Mouse (Mus musculus): ENCODE data around the gene Gng12.

Gng12 gene

DNA sequence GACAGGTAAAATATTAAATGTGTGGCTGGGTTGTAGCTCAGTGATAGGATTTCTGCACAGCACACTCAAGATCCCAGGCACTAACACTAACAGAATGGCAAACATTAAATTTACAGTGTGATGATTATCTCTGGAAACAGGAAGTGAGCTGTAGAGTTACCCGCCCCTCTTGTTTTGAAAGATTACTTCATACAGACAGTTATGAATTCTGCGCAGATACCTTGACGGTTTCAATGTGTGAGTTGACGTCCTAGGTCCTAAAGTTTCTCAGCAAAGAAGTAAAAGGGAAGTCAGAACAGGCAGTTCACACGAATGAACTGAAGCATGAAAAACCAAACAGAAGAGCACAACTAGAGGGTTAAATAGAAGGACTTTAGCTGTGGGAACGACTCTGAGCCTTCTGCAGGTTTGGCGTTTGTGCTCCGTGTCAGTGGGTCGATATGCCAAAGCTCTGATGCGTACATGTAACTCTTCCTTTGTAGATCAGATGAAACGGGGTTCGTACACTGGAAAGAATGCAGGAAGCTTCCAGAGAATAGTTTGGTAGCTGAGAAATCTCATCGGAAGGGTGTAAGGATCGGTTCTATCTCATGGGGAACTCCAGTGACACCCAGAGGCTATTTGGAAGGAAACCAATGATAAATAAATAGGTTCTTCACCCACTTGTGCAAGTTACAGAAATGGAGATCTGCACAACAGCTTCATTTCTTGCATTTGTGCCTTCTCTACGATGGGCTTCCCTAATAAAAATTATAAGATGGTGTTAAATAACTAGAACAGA, 160.1 kb downstream of the Gng12 start:
- DNase-seq (ENCODE audit: low spot score) = no peak

DNA sequence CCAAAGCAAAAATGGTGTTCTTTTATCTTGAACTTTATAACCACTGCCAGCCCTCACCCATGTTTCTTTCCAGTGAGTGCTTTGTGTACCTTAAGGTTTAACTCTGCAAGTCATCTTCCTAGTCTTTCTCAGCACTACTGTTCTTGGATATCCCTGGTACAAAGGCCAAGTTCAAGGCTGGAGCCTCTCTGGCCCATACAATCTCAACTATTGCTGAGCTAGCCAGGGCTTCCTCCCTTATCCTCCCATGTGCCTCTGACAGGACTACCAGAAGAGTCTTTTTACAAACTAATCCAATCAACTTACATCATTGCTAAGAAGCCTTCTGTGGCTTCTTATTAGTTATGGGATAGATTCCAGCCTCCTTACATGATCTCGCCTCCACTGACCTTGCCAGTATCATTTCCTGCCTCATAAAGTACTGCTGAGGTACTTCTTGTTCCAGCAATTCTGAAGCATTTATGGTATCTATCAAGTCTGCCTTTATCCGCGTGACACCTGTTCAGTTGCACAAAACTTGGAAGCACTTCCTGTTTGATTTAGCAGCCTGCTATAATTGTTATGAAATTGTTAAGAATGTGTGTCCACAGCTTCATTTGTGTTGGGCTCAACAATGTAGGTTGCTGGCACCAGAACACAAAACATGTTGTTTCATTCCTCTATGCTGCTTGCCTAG, 160.8 kb downstream of the Gng12 start:
- no peak for DNase-seq (ENCODE audit: low spot score)

DNA sequence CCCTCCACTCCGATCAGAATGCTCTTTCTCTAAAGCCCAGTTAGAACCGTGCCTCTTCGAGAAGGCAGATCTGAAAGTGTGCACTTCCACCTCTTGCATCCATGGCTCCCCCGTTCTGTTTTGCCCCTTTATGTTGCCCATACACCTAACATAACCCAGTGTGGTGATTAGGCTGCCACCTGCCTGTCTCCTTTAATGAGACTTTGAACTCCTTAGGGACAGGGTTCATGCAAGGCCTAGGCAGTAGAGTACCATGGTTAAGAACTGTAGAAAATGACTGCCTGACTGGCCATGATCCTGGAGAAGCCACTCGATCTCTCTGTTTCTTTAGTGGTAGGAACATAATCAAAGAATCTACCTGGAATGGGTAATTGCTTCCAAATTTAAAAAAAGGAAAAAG, 161.4 kb downstream of the Gng12 start:
- no peak for DNase-seq (ENCODE audit: low spot score)

DNA sequence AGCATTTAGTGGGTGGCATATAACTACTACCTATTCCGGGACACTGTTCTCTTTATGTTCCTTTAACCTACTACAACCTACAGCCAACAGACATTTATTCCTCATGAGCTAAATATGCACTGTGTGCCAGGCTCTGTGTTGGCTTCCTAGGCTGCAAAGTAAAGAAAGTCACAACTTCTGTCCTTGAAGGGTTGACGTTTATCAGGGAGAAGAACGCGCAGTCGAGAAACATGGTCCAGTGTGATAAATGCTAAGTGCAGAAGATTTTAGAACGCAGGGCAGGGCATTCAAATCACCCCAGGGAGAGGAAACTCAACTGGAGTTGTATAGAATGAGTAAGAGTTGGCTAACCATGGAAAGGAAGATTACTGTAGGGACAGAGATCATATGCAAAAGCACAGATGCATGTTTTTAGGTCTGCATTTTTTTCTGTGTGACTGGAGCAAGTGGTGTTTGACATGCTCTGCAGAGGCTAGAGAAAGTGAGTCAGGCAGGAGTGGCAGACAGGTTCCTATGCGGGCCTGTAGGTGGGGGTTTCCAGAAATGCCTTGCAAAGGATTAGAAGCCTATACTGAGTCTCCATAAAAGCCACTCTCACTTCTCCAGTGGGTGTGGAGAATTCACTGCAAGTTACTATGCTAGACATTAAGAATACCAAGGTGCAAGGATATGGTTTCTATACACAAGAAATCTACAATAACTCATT, 161.9 kb downstream of the Gng12 start:
- no peak for DNase-seq (ENCODE audit: low spot score)

DNA sequence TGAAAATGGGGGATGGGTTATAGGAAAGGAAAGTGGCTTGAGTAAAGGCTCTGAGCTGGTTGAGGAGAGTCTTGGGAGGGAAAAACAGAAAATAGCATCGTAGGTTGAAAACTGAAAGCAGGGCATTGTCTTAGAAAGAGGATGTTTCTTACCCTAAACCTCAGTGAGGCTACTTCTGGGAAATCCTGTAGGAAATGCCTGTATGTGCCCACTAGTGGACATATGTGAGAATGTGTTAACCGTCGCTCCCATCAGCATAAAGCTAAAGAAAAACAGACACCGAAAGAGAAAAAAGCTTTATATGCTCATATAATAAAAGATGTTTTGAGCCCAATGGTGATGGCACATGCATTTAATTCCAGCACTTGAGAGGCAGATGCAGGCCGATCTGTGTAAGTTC, 163.9 kb downstream of the Gng12 start:
- no peak for DNase-seq (ENCODE audit: low spot score)

DNA sequence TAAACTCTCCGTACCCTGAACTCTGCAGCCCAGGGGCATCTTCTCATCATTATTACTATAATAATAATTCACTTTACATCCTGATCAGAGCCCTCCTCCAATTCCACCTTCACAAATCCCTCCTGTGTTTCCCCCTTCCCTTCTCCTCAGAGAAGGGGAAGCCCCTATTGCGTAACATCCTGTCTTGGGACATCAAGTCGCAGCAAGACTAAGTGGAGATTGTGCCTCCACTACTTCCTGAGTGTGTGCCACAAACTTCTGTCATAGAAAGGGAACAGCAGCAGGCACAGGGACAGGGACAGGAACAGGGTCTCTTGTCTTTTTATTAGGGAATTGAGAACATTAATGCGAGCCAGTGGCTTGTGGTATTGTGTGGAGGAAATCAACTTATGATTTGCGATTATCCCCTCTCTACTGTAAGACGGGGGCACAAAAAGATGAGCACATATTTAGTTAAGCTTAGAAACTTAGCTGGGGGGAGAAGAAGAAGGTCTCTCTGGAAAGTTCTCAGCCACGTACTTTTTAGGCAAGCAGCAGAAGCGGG, 173.1 kb downstream of the Gng12 start:
- DNase-seq (ENCODE audit: low spot score) = no peak

DNA sequence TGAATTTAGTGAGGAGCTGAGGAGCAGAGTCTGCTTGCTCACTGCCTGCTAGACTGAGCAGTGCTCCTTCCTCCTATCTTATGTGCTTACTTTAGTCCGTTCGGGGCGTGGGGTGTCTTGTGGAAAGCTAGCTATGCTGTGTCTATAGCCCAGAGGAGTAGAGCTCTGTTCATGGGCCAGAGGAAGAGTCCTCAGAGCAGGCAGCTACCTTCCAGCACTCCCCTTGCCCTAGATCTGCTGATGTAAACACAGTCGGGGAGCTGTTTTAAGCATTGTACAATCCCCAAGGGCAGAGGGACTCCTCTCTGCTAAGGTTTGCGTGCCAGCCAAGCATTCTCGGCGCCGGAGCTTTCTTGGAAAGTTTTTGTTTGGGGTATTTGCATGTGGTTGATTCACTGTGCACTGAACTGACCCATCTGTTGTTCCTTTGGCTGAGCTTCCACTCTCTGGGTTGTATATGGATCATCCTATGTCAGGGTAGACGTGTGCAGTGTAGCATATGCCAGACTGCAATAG, 173.7 kb downstream of the Gng12 start:
- no peak for DNase-seq (ENCODE audit: low spot score)

Measured in layer of hippocampus, adult 9-10 months (tissue).